Mouse (Mus musculus) olfactory bulb, adult 2 months (tissue): ENCODE measurements around the gene Pkdcc.

Source experiments
- CTCF ChIP-seq: fragments of 200-500 bp; IDR thresholded peaks from 2 replicates; pipeline ENCODE4 v1.5.1; 2012; ENCODE audit warnings: low read depth, mild to moderate bottlenecking, low read length, moderate library complexity; ENCODE audit not compliant: insufficient read depth
- POLR2A ChIP-seq: fragments of 200-500 bp; IDR thresholded peaks from 2 replicates; pipeline ENCODE4 v1.6.1; 2012; ENCODE audit warnings: mild to moderate bottlenecking, low read depth, low read length, moderate library complexity; ENCODE audit not compliant: insufficient read depth

GRCm38 (mm10) chr17:83220954-83221538, 6.0 kb downstream of the Pkdcc start:
- TF ChIP-seq CTCF = no peak
- TF ChIP-seq POLR2A = no peak
